Mouse (Mus musculus) lung, embryonic 15.5 days (tissue): ENCODE results near the gene Syna. TPM values are rescaled to one million over a fixed set of nuclear protein-coding genes. Genes with fewer than 3 reads are reported as not detected.
A peak's percentile ranks its signal among the peaks of the same experiment; 100 is the strongest.

Source experiments
- ATAC-seq: fragments of 200-750 bp; cut with Nextera tagmentation; 2 replicates; pipeline ENCODE4 v1.8.0; 2017; ENCODE audit warnings: moderate number of reproducible peaks, borderline replicate concordance; ENCODE audit not compliant: low FRiP score, low TSS enrichment; ENCODE audit errors: extremely low read depth
- H3K27ac ChIP-seq: fragments of 300-500 bp; sonication (generic); 2 replicates; pipeline ENCODE4 v1.5.1; 2015; ENCODE audit warnings: moderate library complexity, mild to moderate bottlenecking, inconsistent platforms
- H3K27me3 ChIP-seq: fragments of 300-500 bp; sonication (generic); 2 replicates; pipeline ENCODE4 v1.6.1; 2015; ENCODE audit warnings: inconsistent platforms
- H3K36me3 ChIP-seq: fragments of 300-500 bp; sonication (generic); 2 replicates; pipeline ENCODE4 v1.6.1; 2015; ENCODE audit warnings: inconsistent platforms
- H3K4me1 ChIP-seq: fragments of 300-500 bp; sonication (generic); 2 replicates; pipeline ENCODE4 v1.6.1; 2015; ENCODE audit warnings: inconsistent platforms
- H3K4me2 ChIP-seq: fragments of 300-500 bp; sonication (generic); 2 replicates; pipeline ENCODE4 v1.6.1; 2015; ENCODE audit warnings: inconsistent platforms, mild to moderate bottlenecking, moderate library complexity
- H3K4me3 ChIP-seq: fragments of 300-500 bp; sonication (generic); 2 replicates; pipeline ENCODE4 v1.5.1; 2015; ENCODE audit warnings: mild to moderate bottlenecking, inconsistent platforms
- H3K9ac ChIP-seq: fragments of 300-500 bp; sonication (generic); 2 replicates; pipeline ENCODE4 v1.6.1; 2015; ENCODE audit warnings: inconsistent platforms
- H3K9me3 ChIP-seq: fragments of 300-500 bp; sonication (generic); 2 replicates; pipeline ENCODE4 v1.6.1; 2016; ENCODE audit warnings: inconsistent platforms
- WGBS: fragments of 180-500 bp; shearing (Covaris S2); methylation state at CpG from one replicate; pipeline ENCODE4 v1.1.7; 2015; 5-methylcytosine and 5-hydroxymethylcytosine counted together
- polyA plus RNA-seq: library from polyadenylated mRNA; unstranded; fragments of >200 nt; fragmentation: Nextera tagmentation; extraction: Ambion mirVana; gene quantifications from 2 replicates; pipeline ENCODE4 v1.2.1, GENCODE M21; 2015

Gene Syna
- polyA plus RNA-seq, 1 experiment from 2014 or later = 0.19 TPM

DNA sequence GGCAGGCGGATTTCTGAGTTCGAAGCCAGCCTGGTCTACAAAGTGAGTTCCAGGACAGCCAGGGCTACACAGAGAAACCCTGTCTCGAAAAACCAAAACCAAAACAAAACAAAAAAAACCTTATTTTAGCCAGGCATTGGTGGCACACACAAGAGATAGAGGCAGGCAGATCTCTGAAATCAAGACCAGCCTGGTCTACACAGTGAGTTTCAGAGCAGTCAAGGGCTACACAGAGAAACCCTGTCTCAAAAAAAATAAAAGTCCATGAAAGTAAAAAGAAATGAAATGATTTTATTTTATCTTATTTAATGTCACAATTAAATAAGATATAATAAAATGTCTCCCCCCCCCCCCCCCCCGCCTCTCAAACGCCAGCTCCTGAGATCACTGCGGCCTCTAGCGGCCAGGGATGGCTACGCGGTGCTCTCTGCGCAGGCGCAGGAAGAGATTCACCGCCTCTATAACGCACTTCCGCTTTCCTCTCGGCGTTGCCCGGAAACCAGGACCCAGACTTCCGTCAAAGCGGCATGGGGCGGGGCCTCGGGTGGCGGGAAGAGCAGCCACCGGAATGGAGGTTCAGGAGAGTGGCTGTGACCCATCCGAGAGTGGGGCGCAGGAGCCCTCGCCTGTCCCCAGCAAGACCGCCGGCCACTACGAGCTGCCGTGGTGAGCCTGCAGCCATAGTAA, 22.4 kb upstream of the Syna start:
- Histone ChIP-seq H3K9ac (peak overlapping the region; percentile 98), H3K4me3 (peak overlapping the region; percentile 79), H3K36me3 (peaks cover 6% of the 10 kb centered on the region; the same call in 1 of the 2 replicates), H3K4me2 (peak overlapping the region; percentile 80), H3K4me1 (peaks cover 14% of the 10 kb centered on the region), H3K27me3 (no peaks in the 10 kb centered on the region), H3K9me3 (no peaks in the 10 kb centered on the region), H3K27ac (0 out of 2 replicates have a peak overlapping the region, but pooled peaks have one; percentile 49)
- 7% methylated on average over 29 of the region's 30 CpGs for WGBS
- peak; percentile 94 for ATAC-seq

DNA sequence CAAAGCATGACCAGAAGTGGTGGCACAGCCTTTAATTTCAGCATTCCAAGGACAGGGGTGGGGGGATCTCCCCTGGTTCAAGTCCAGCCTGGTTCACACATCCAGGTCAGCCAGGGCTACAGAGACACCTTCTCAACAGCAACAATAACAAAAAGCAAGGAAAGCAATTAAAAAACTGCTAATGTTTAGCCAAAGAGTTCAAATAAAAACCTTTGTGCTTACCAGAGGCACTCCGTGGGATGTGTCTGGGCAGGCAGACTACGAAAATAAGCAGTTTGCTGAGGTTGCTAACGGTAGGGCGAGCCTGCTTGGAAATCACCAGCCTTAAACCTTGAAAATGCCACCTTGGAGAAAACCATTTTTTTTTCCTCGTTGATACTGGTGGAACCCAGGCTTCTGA, 21.2 kb upstream of the Syna start, which contains the start of gene Rfc2:
Rfc2 (plus strand) TSS at position 221 of the 400 bp plus-strand sequence.
- ATAC-seq = no peak
- H3K27me3 ChIP-seq = no peaks in the 10 kb centered on the region
- no peak within 1 kb of the TSS for H3K4me3 ChIP-seq
- 0 out of 2 replicates have a peak within 1 kb of the TSS, but pooled peaks have one; percentile 11 for H3K9ac ChIP-seq
- 72% methylated on average over 5 of the region's 5 CpGs for WGBS
- H3K9me3 ChIP-seq = no peaks in the 10 kb centered on the region
- no peak within 1 kb of the TSS for H3K4me2 ChIP-seq
- H3K27ac ChIP-seq = no peak within 1 kb of the TSS
- no peaks in the 10 kb centered on the region for H3K36me3 ChIP-seq
- H3K4me1 ChIP-seq = peaks cover 14% of the 10 kb centered on the region

DNA sequence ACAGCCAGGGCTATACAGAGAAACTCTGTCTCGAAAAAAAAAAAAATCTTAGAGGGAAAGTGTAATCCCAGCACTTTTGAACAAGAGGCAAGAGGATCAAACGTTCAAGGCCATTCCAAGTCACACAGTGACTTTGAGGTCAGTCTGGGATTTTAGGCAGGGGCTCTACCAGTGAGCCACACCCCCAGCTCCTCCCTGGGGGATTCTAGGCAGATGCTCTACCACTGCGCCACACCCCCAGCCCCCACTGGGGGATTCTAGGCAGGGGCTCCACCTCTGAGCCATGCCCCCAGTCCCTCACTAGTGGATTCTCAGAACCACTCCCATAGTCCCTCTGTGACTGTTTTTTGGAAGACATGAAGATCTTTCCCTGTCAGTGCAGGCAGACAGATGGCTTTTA, 19.2 kb upstream of the Syna start:
- Histone ChIP-seq H3K36me3 (no peaks in the 10 kb centered on the region), H3K9ac (no peak overlapping the region), H3K27ac (no peak overlapping the region), H3K9me3 (no peaks in the 10 kb centered on the region), H3K27me3 (no peaks in the 10 kb centered on the region), H3K4me2 (no peak overlapping the region), H3K4me1 (peaks cover 12% of the 10 kb centered on the region), H3K4me3 (no peak overlapping the region)
- no peak for ATAC-seq
- WGBS = 70% methylated on average over 3 of the region's 3 CpGs

DNA sequence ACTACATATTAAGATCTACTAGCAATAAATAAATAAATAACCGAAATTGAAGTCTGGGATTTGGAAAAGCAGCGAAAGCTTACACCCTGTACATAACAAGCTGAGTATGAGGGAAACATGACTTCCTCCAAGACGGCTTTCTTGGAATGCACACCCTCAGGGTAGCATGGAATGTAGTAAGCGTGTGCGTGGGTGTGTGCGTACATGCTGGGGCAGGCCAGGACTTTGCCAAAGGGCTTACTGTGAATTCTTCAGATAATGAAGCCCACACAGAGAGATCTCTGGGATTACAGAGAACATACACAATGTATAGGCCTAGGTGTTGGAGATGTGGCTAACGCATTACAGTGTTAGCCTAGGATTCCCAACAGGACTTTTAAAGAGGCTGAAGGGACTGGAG, 17.6 kb upstream of the Syna start:
- Histone ChIP-seq H3K36me3 (no peaks in the 10 kb centered on the region), H3K9me3 (no peaks in the 10 kb centered on the region), H3K4me1 (peaks cover 8% of the 10 kb centered on the region), H3K4me2 (no peak overlapping the region), H3K9ac (no peak overlapping the region), H3K27me3 (no peaks in the 10 kb centered on the region), H3K4me3 (no peak overlapping the region), H3K27ac (no peak overlapping the region)
- WGBS = 74% methylated on average over 7 of the region's 7 CpGs
- ATAC-seq = no peak

DNA sequence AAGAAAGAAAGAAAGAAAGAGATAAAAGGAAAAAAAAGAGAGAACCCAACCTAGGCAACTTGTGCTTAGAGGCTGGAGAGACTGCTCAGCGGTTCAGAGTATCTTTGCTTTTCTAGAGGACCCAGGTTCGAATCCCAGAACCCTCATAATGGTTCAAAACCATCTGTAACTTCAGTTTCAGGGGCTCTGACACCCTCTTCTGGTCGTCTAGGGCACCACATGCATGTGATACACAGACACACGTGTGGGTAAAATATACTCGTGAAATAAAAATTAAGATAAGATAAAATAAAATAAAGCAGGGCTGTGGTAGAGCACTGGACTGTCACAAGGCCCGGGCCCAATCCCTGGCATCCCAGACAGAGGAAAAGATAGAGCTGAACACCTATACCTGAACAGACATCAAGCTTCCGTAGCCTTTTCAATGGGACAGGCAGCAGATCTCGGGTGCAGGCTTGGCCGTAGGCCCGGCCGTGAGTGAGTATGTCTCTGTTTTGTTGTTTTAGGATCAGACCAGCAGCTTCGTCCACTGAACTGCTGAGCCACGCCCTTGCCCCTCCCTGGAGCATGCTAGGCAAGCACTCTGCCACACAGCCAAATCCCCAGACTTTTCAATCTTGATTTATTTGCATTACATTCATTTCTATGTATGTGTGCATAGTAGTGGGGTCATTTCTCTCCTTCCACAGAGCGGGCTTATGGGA, 16.7 kb upstream of the Syna start:
- H3K9me3 ChIP-seq = no peaks in the 10 kb centered on the region
- H3K27ac ChIP-seq = no peak overlapping the region
- no peaks in the 10 kb centered on the region for H3K27me3 ChIP-seq
- H3K36me3 ChIP-seq = no peaks in the 10 kb centered on the region
- no peak overlapping the region for H3K4me3 ChIP-seq
- no peak for ATAC-seq
- no peak overlapping the region for H3K4me2 ChIP-seq
- no peak overlapping the region for H3K9ac ChIP-seq
- WGBS = 72% methylated on average over 14 of the region's 14 CpGs
- peaks cover 10% of the 10 kb centered on the region for H3K4me1 ChIP-seq

DNA sequence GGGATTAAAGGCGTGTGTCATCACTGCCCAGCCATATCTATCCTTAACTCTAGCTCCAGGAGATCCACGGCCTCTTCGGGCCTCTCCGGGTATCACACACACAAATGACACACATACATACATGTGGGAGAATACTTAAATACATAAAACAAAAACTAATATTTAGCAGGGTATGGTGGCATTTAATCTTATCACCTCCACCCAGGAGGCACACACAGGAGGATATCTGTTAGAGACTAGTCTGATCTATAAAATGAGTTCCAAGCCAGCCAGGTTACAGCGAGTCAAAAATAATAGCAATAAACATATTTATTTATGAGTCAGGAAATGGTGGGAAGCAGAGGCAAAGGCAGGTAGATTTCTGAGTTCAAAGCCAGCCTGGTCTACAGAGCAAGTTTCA, 15.9 kb upstream of the Syna start:
- Histone ChIP-seq H3K9ac (no peak overlapping the region), H3K27ac (no peak overlapping the region), H3K27me3 (no peaks in the 10 kb centered on the region), H3K4me2 (no peak overlapping the region), H3K36me3 (no peaks in the 10 kb centered on the region), H3K4me3 (no peak overlapping the region), H3K4me1 (peaks cover 10% of the 10 kb centered on the region), H3K9me3 (no peaks in the 10 kb centered on the region)
- ATAC-seq = no peak
- WGBS = 91% methylated on average over 5 of the region's 5 CpGs

DNA sequence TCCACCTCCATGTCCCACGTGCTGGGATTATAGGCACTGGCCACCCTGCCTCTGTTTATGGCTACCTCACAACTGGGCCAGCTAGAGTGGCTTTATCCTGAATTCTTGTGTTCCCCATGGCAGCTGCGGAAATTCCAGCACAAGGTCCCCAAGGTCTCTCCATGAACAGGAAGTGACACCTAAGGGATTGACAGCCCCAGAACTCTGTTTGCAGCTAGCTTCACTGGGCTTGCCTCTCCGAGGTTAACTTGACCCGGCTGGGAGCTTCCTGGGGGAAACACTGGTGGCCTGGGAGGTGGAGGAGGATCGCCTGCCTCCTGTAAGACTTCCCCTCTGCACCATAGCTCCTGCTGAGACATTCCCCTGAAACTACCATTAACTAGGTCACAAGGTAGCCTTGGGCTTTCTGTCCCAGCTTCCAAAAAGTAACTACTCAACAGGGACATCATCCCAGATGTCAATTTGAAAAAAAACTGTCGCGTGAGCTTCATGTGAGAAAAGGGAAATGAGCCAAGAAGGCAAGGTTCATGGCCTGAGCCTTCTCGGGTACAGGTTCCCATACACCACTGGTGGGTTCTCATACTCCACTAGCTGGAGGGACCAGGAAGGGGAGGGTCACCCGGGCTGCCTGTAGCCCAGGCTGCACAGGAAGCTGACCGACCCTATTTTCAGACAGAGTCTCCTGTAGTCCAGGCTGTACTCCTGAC, 12.7 kb upstream of the Syna start:
- Histone ChIP-seq H3K9me3 (no peaks in the 10 kb centered on the region), H3K36me3 (no peaks in the 10 kb centered on the region), H3K9ac (peak overlapping the region; percentile 48; the same call in 1 of the 2 replicates), H3K4me3 (peak overlapping the region; percentile 48), H3K4me1 (peaks cover 20% of the 10 kb centered on the region), H3K27me3 (no peaks in the 10 kb centered on the region), H3K27ac (peak overlapping the region; percentile 95), H3K4me2 (peak overlapping the region; percentile 78)
- 28% methylated on average over 10 of the region's 10 CpGs for WGBS
- ATAC-seq = no peak

DNA sequence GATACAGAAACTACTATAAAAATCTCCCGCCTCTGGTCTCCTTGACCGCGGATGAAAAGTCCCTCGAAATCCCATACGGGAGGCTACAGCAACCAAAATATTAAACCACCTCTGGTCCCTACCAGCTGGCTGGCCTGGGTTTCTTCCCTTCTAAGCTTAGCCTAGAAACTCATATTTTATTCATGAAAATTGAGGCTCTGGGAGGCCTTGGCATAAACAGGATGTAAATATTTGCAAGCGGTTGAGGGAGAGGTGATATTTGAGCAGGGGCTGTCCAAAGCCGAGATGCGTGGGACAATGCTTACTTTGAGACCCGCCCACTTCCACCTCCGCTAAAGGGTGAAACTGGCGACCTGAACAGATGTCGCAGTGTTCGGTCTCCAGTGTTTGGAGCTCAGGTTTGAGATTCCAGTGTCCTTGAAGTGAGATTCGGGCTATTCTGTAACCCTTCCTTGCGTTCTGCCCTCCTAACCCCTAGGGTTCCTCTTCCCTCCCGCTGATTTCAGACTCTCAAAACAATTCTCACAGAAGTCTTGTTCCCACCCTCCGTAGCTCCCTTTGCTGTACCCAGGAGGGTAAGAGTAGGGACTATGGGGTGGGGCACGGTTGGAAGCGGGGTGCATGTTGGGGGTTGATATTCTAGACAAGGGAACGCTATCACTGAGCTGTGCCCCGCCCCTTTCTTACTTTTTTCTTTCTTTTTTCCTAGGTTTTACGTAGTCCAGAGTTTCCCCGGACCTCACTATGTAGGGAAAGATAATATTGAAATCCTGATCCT, 11.9 kb upstream of the Syna start:
- WGBS = under 1% methylated on average over 23 of the region's 23 CpGs

DNA sequence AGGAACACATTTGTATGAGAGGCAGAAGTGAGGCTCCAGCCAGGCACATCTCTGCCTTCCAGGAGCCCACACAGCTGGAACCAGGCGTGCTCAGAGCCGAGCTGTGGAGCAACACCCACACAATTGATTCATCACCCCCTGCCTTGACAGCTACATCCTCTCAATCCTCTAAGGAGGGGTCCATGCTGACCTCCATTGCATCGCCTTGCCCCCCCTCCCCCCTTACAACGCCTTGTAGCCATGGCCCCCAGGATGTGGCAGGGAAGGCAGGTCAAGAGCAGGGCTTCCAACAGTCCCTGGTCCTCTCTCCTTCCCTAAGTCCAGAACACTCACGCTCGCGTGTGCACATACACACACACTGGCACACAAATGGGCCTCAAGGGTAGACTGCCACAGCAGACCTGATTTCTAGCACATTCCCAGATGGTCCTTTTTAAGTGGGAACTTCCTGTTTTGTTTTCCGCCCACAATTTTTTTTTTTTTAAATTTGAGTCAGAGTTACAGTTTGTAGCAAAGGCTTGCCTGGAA, 9.1 kb upstream of the Syna start:
- Histone ChIP-seq H3K27me3 (no peaks in the 10 kb centered on the region), H3K36me3 (no peaks in the 10 kb centered on the region), H3K9ac (no peak overlapping the region), H3K27ac (peak overlapping the region; percentile 83), H3K4me3 (no peak overlapping the region), H3K4me2 (no peak overlapping the region), H3K9me3 (no peaks in the 10 kb centered on the region), H3K4me1 (peaks cover 20% of the 10 kb centered on the region)
- peak; percentile 27; the same call in 1 of the 2 replicates for ATAC-seq
- 35% methylated on average over 8 of the region's 8 CpGs for WGBS

More for the DNA sequence above, 11.9 kb upstream of the Syna start:
- Histone ChIP-seq H3K4me1 (peaks cover 20% of the 10 kb centered on the region), H3K4me2 (peak overlapping the region; percentile 78), H3K9ac (peak overlapping the region; percentile 48), H3K27me3 (no peaks in the 10 kb centered on the region), H3K9me3 (no peaks in the 10 kb centered on the region), H3K27ac (peak overlapping the region; percentile 95), H3K4me3 (peak overlapping the region; percentile 48), H3K36me3 (no peaks in the 10 kb centered on the region)
- ATAC-seq = peak; percentile 74

DNA sequence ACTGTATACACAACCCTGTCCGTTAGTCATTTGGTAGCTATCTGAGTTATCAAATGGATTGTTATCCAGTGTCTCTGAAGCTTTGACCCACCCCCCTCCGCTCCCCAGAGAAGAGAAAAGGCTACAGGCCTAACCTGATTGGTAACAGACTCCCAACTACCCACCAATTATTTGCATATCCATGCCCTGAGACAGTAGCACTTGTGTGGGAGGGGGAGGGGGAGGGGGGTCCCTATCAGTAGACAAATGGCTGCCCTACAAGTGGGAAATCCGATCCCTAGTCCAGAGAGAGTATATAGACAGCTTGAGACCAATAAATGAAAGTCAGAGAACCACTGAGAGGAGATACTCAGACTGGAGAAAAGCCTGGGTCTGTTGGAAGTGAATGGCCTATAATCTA, 8.1 kb upstream of the Syna start:
- Histone ChIP-seq H3K4me3 (no peak overlapping the region), H3K27me3 (no peaks in the 10 kb centered on the region), H3K9me3 (no peaks in the 10 kb centered on the region), H3K4me2 (no peak overlapping the region), H3K36me3 (no peaks in the 10 kb centered on the region), H3K9ac (no peak overlapping the region), H3K4me1 (peaks cover 16% of the 10 kb centered on the region), H3K27ac (no peak overlapping the region)
- no peak for ATAC-seq
- 64% methylated on average over 3 of the region's 3 CpGs for WGBS

DNA sequence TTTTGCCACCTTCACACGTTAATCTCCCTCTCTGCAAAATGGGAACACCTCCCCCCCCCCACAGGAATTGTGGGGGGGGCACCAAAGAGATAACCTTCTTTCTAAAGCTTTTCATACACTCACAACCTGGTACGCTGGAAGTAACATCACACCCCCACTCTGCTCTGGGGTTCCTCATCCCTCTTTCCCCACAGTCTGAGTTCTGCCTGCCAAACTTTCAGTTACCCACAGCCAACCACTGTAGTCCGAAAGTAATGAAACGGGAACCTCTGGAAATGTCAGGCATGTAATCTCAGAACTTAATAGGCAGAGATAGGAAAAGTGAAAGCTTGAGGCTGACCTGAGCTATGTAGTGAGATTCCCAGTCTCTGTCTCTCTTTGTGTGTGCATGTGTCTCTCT, 7.5 kb upstream of the Syna start:
- H3K4me2 ChIP-seq = no peak overlapping the region

More for the DNA sequence above, 7.5 kb upstream of the Syna start:
- WGBS = 74% methylated on average over 4 of the region's 4 CpGs
- no peaks in the 10 kb centered on the region for H3K9me3 ChIP-seq
- no peaks in the 10 kb centered on the region for H3K27me3 ChIP-seq
- ATAC-seq = no peak
- H3K27ac ChIP-seq = no peak overlapping the region
- peaks cover 11% of the 10 kb centered on the region for H3K4me1 ChIP-seq
- no peaks in the 10 kb centered on the region for H3K36me3 ChIP-seq
- H3K9ac ChIP-seq = no peak overlapping the region
- H3K4me3 ChIP-seq = no peak overlapping the region
